Mouse (Mus musculus) MEL (cell line): ENCODE measurements at regions not wholly inside any gene's neighbourhood (a gene's known extent, or its start where the extent isn't known, plus 50 kb on each side); places are given as distances from the start of the nearest gene placed in this dataset.

Experiments used
- DNase-seq: peaks from one replicate; pipeline ENCODE4 v3.0.0; 2011; ENCODE audit warnings: low read depth, low spot score
- H3K27ac ChIP-seq: 2 replicates; pipeline ENCODE4 v1.5.1; 2012; ENCODE audit warnings: low read depth, mild to moderate bottlenecking, control low read depth, low read length, moderate library complexity; ENCODE audit not compliant: control insufficient read depth
- H3K27me3 ChIP-seq, 2 experiments: fragments of 150-350 bp in 1 of 2; sonication (generic) in 1 of 2; 2 replicates each; pipeline ENCODE4 v1.6.1; 2012; ENCODE audit warnings: low read length in 2 of 2, mild to moderate bottlenecking in 2 of 2, improper control_type of control experiment in 1 of 2, moderate library complexity in 1 of 2; ENCODE audit not compliant: insufficient read depth in 2 of 2, control insufficient read depth in 1 of 2
- H3K36me3 ChIP-seq, 2 experiments: 2 replicates each; pipeline ENCODE4 v1.6.1; 2012 to 2014; ENCODE audit warnings: low read length in 2 of 2, improper control_type of control experiment in 1 of 2, inconsistent platforms in 1 of 2, mild to moderate bottlenecking in 1 of 2; ENCODE audit not compliant: insufficient read depth in 2 of 2, control insufficient read depth in 1 of 2
- H3K4me1 ChIP-seq, 2 experiments: fragments of 150-350 bp in 1 of 2; sonication (generic) in 1 of 2; 2 replicates each; pipeline ENCODE4 v1.6.1; 2012; ENCODE audit warnings: low read length in 2 of 2, improper control_type of control experiment in 1 of 2, mild to moderate bottlenecking in 1 of 2; ENCODE audit not compliant: insufficient read depth in 2 of 2, control insufficient read depth in 1 of 2
- H3K4me3 ChIP-seq, 2 experiments: fragments of 150-350 bp in 1 of 2; sonication (generic) in 1 of 2; 2 replicates each; pipeline ENCODE4 v1.5.1; 2012; ENCODE audit warnings: low read depth in 2 of 2, low read length in 2 of 2, mild to moderate bottlenecking in 2 of 2, moderate library complexity in 2 of 2, control low read depth in 1 of 2, improper control_type of control experiment in 1 of 2; ENCODE audit not compliant: control insufficient read depth in 1 of 2, insufficient read depth in 1 of 2
- H3K79me2 ChIP-seq: 2 replicates; pipeline ENCODE4 v1.6.1; 2012; ENCODE audit warnings: mild to moderate bottlenecking, low read length, moderate library complexity; ENCODE audit not compliant: control insufficient read depth, poor library complexity, insufficient read depth
- H3K9ac ChIP-seq: 2 replicates; pipeline ENCODE4 v1.6.1; 2012; ENCODE audit warnings: low read depth, mild to moderate bottlenecking, control low read depth, low read length, moderate library complexity; ENCODE audit not compliant: control insufficient read depth, poor library complexity, severe bottlenecking
- H3K9me3 ChIP-seq: fragments of 150-350 bp; sonication (generic); replicated peaks from 2 replicates; pipeline ENCODE4 v1.6.1; 2012; ENCODE audit warnings: mild to moderate bottlenecking, low read length, improper control_type of control experiment, moderate library complexity; ENCODE audit not compliant: insufficient read depth
- CHD1 ChIP-seq: IDR thresholded peaks from 2 replicates; pipeline ENCODE4 v1.6.1; 2012; ENCODE audit warnings: low read depth, mild to moderate bottlenecking, inconsistent platforms, low read length, improper control_type of control experiment
- CHD2 ChIP-seq: IDR thresholded peaks from 2 replicates; pipeline ENCODE4 v1.6.1; 2011; ENCODE audit warnings: low read length, improper control_type of control experiment
- CTCF ChIP-seq, 3 experiments: IDR thresholded peaks in 2 of 3; conservative IDR thresholded peaks in 1 of 3; 2 replicates each; pipeline ENCODE4 v1.5.1; 2011 to 2012; ENCODE audit warnings: low read length in 3 of 3, low read depth in 2 of 3, mild to moderate bottlenecking in 2 of 3, improper control_type of control experiment in 1 of 3, inconsistent platforms in 1 of 3, mixed read lengths in 1 of 3, moderate library complexity in 1 of 3; ENCODE audit not compliant: control insufficient read depth in 1 of 3, insufficient read depth in 1 of 3, poor library complexity in 1 of 3, severe bottlenecking in 1 of 3
- ELF1 ChIP-seq: IDR thresholded peaks from 2 replicates; pipeline ENCODE4 v1.6.1; 2014; ENCODE audit warnings: low read depth, mild to moderate bottlenecking, inconsistent platforms, low read length, improper control_type of control experiment, moderate library complexity
- EP300 ChIP-seq, 2 experiments: IDR thresholded peaks; 2 replicates each; pipeline ENCODE4 v1.6.1; 2011; ENCODE audit warnings: improper control_type of control experiment in 2 of 2, low read length in 2 of 2, low read depth in 1 of 2, mild to moderate bottlenecking in 1 of 2
- GABPA ChIP-seq: IDR thresholded peaks from 2 replicates; pipeline ENCODE4 v1.6.1; 2012; ENCODE audit warnings: low read depth, mild to moderate bottlenecking, inconsistent platforms, low read length, improper control_type of control experiment, moderate library complexity
- HCFC1 ChIP-seq: IDR thresholded peaks from 2 replicates; pipeline ENCODE4 v1.6.1; 2012; ENCODE audit warnings: low read depth, mild to moderate bottlenecking, inconsistent platforms, low read length, improper control_type of control experiment, moderate library complexity
- JUND ChIP-seq: IDR thresholded peaks from 2 replicates; pipeline ENCODE4 v1.6.1; 2011; ENCODE audit warnings: low read depth, mild to moderate bottlenecking, improper control_type of control experiment, low read length
- MYC ChIP-seq: IDR thresholded peaks from 2 replicates; pipeline ENCODE4 v1.6.1; 2011; ENCODE audit warnings: low read depth, mild to moderate bottlenecking, low read length, improper control_type of control experiment, moderate library complexity
- NELFE ChIP-seq: IDR thresholded peaks from 2 replicates; pipeline ENCODE4 v1.6.1; 2011; ENCODE audit warnings: low read depth, low read length, improper control_type of control experiment
- NRF1 ChIP-seq: IDR thresholded peaks from 2 replicates; pipeline ENCODE4 v1.6.1; 2014; ENCODE audit warnings: low read depth, mild to moderate bottlenecking, inconsistent platforms, low read length, improper control_type of control experiment, moderate library complexity; ENCODE audit not compliant: poor library complexity, insufficient read depth, severe bottlenecking
- POLR2AphosphoS2 ChIP-seq: IDR thresholded peaks from 2 replicates; pipeline ENCODE4 v1.6.1; 2011; ENCODE audit warnings: low read length, improper control_type of control experiment
- RAD21 ChIP-seq: IDR thresholded peaks from 2 replicates; pipeline ENCODE4 v1.6.1; 2011; ENCODE audit warnings: mild to moderate bottlenecking, low read depth, low read length, improper control_type of control experiment
- RCOR1 ChIP-seq: IDR thresholded peaks from 2 replicates; pipeline ENCODE4 v1.6.1; 2012; ENCODE audit warnings: low read depth, mild to moderate bottlenecking, inconsistent platforms, low read length, improper control_type of control experiment
- SMC3 ChIP-seq: IDR thresholded peaks from 2 replicates; pipeline ENCODE4 v1.6.1; 2011; ENCODE audit warnings: low read depth, low read length, improper control_type of control experiment
- TBP ChIP-seq: IDR thresholded peaks from 2 replicates; pipeline ENCODE4 v1.8.0; 2011; ENCODE audit warnings: low read depth, low read length, improper control_type of control experiment
- TCF12 ChIP-seq: IDR thresholded peaks from 2 replicates; pipeline ENCODE4 v1.6.1; 2014; ENCODE audit warnings: low read depth, mild to moderate bottlenecking, inconsistent platforms, low read length, improper control_type of control experiment, moderate library complexity
- USF1 ChIP-seq: IDR thresholded peaks from 2 replicates; pipeline ENCODE4 v1.6.1; 2014; ENCODE audit warnings: low read depth, mild to moderate bottlenecking, inconsistent platforms, low read length, improper control_type of control experiment, moderate library complexity
- USF2 ChIP-seq, 2 experiments: IDR thresholded peaks; 2 replicates each; pipeline ENCODE4 v1.6.1; 2011 to 2012; ENCODE audit warnings: improper control_type of control experiment in 2 of 2, low read length in 2 of 2, borderline replicate concordance in 1 of 2, inconsistent platforms in 1 of 2, low read depth in 1 of 2, mild to moderate bottlenecking in 1 of 2; ENCODE audit not compliant: insufficient read depth in 1 of 2
- ZC3H11A ChIP-seq: IDR thresholded peaks from 2 replicates; pipeline ENCODE4 v1.6.1; 2012; ENCODE audit warnings: low read depth, mild to moderate bottlenecking, inconsistent platforms, low read length, improper control_type of control experiment

GRCm38 (mm10) chr3:23071486-23071885, 995.0 kb downstream of the Tbl1xr1 start:
- no peak for DNase-seq
- H3K36me3 ChIP-seq, result no peaks in the 10 kb centered on the region
- no peaks in the 10 kb centered on the region for H3K27me3 ChIP-seq
- H3K9ac ChIP-seq, result no peak overlapping the region
- no peaks in the 10 kb centered on the region for H3K4me1 ChIP-seq
- H3K27ac ChIP-seq, result no peak overlapping the region
- no peak overlapping the region for H3K4me3 ChIP-seq
- TF ChIP-seq TCF12, result no peak
- no peak for TF ChIP-seq EP300 (IDR thresholded peaks at IDR 0.05; ENCODE audit: low read depth in 1 of 2, low read length in 2 of 2)
- no peak for TF ChIP-seq POLR2AphosphoS2
- TF ChIP-seq ELF1, result no peak
- no peak for TF ChIP-seq MYC
- TF ChIP-seq NRF1, result no peak
- TF ChIP-seq JUND, result no peak
- TF ChIP-seq CTCF (IDR thresholded peaks at IDR 0.05 in 2 of 3, conservative IDR thresholded peaks at IDR 0.05 in 1 of 3; ENCODE audit: control insufficient read depth in 1 of 3, insufficient read depth in 1 of 3, low read depth in 2 of 3, low read length in 3 of 3, poor library complexity in 1 of 3, severe bottlenecking in 1 of 3), result no peak
- TF ChIP-seq USF2 (IDR thresholded peaks at IDR 0.05; ENCODE audit: borderline replicate concordance in 1 of 2, insufficient read depth in 1 of 2, low read depth in 1 of 2, low read length in 2 of 2), result no peak
- TF ChIP-seq RAD21, result no peak
- no peak for TF ChIP-seq CHD2
- TF ChIP-seq GABPA, result no peak
- no peak for TF ChIP-seq SMC3
- no peak for TF ChIP-seq CHD1
- no peak for TF ChIP-seq TBP
- no peak for TF ChIP-seq NELFE
- no peak for TF ChIP-seq HCFC1
- no peak for TF ChIP-seq ZC3H11A
- no peak for TF ChIP-seq RCOR1
- no peak for TF ChIP-seq USF1
- H3K79me2 ChIP-seq, result no peaks in the 10 kb centered on the region
- no peaks in the 10 kb centered on the region for H3K9me3 ChIP-seq
